Mouse (Mus musculus): ENCODE data around the gene Ddx41. TPM values are rescaled to one million over a fixed set of nuclear protein-coding genes. Genes with fewer than 3 reads are reported as not detected.

The Ddx41 gene
- total and polyA plus RNA-seq, 2 experiments from 2014 or later = 44.4 to 48.6 TPM

DNA sequence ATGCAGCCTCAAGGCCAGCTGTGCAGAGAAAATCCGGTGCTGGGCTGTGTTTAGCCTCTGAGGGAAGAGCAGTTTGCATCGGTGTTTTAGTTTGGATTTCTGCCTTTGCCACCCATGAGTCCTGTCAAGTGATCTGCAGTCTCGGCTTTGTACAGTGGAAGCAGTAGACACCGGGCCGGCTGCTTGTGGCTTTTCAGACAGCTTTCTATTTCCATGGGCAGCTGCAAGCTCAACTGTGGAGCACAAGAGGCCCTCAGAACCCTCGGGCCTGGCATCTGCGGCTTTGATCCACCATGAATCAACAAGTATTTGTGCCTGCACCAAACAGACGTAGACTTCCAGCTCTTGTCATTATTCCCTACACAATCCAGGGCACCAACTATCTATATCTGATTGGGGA, 34.1 kb downstream of the Ddx41 start:
- ATAC-seq (no peak), DNase-seq (ENCODE audit: low spot score) (no peak)
- Histone ChIP-seq H3K4me2 (ENCODE audit: low read depth, low read length) (no peak overlapping the region), H3K9me3 (ENCODE audit: low read length) (no peaks in the 10 kb centered on the region), H3K4me1 (ENCODE audit: insufficient read depth, low read length) (no peaks in the 10 kb centered on the region), H3K9ac (replicated peaks; ENCODE audit: low read length) (no peak overlapping the region), H3K36me3 (ENCODE audit: insufficient read depth, low read length) (peaks cover 20% of the 10 kb centered on the region; the same call in 1 of the 2 replicates), H3K4me3 (ENCODE audit: low read length) (no peak overlapping the region), H3K27me3 (ENCODE audit: insufficient read depth, low read length) (no peaks in the 10 kb centered on the region), H3K27ac (no peak overlapping the region)
- 79% methylated on average over 8 of the region's 8 CpGs for WGBS
- TF ChIP-seq CTCF (IDR thresholded peaks at IDR 0.05; ENCODE audit: low read depth) = no peak

DNA sequence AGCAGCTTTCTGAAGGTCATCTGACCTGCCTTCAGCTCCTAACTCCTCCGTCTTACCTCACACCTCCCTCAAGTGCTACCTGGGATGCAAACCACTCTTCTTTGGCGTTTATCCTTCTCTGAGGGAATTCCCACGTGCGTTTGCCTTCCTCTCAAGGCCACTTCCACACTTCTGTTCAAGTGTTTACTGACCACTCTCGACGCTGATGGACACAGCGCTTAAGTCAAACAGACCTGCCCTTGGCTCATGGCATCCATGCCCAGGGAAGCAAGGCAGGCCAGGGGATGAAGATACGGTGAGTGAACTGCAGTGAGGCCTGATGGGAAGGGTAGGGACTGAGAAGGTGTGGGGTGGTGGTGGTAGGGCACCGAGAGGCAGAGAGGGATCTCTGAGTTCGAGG, 35.9 kb downstream of the Ddx41 start:
- no peak for ATAC-seq
- H3K36me3 ChIP-seq (ENCODE audit: insufficient read depth, low read length) = peaks cover 10% of the 10 kb centered on the region; the same call in 1 of the 2 replicates

GRCm38 (mm10) chr13:55498906-55499305, 37.6 kb downstream of the Ddx41 start:
- Histone ChIP-seq H3K36me3 (ENCODE audit: insufficient read depth, low read length) (peaks cover 10% of the 10 kb centered on the region; the same call in 1 of the 2 replicates), H3K4me1 (ENCODE audit: insufficient read depth, low read length) (peaks cover 16% of the 10 kb centered on the region), H3K9ac (replicated peaks; ENCODE audit: low read length) (no peak overlapping the region), H3K4me3 (ENCODE audit: low read length) (no peak overlapping the region), H3K4me2 (ENCODE audit: low read depth, low read length) (no peak overlapping the region), H3K9me3 (ENCODE audit: low read length) (no peaks in the 10 kb centered on the region), H3K27me3 (ENCODE audit: insufficient read depth, low read length) (no peaks in the 10 kb centered on the region), H3K27ac (no peak overlapping the region)
- 60% methylated on average over 11 of the region's 11 CpGs for WGBS
- DNase-seq (ENCODE audit: low spot score) (no peak), ATAC-seq (no peak)
- no peak for TF ChIP-seq CTCF (IDR thresholded peaks at IDR 0.05; ENCODE audit: low read depth)

More for the DNA sequence above, 35.9 kb downstream of the Ddx41 start:
- TF ChIP-seq CTCF (IDR thresholded peaks at IDR 0.05; ENCODE audit: low read depth) = no peak
- Histone ChIP-seq H3K27me3 (ENCODE audit: insufficient read depth, low read length) (no peaks in the 10 kb centered on the region), H3K27ac (no peak overlapping the region), H3K4me2 (ENCODE audit: low read depth, low read length) (no peak overlapping the region), H3K9ac (replicated peaks; ENCODE audit: low read length) (no peak overlapping the region), H3K4me1 (ENCODE audit: insufficient read depth, low read length) (peaks cover 12% of the 10 kb centered on the region), H3K4me3 (ENCODE audit: low read length) (no peak overlapping the region), H3K9me3 (ENCODE audit: low read length) (no peaks in the 10 kb centered on the region)
- 83% methylated on average over 10 of the region's 10 CpGs for WGBS
- DNase-seq (ENCODE audit: low spot score) = no peak

GRCm38 (mm10) chr13:55496661-55497060, 39.8 kb downstream of the Ddx41 start:
- ATAC-seq (no peak), DNase-seq (ENCODE audit: low spot score) (no peak)
- Histone ChIP-seq H3K36me3 (ENCODE audit: insufficient read depth, low read length) (no peaks in the 10 kb centered on the region), H3K4me2 (ENCODE audit: low read depth, low read length) (no peak overlapping the region), H3K9ac (replicated peaks; ENCODE audit: low read length) (no peak overlapping the region; the same call in 1 of the 2 replicates), H3K4me1 (ENCODE audit: insufficient read depth, low read length) (peaks cover 16% of the 10 kb centered on the region), H3K27me3 (ENCODE audit: insufficient read depth, low read length) (no peaks in the 10 kb centered on the region), H3K9me3 (ENCODE audit: low read length) (no peaks in the 10 kb centered on the region), H3K4me3 (ENCODE audit: low read length) (no peak overlapping the region), H3K27ac (peak overlapping the region; percentile 48; the same call in 1 of the 2 replicates)
- 60% methylated on average over 6 of the region's 6 CpGs for WGBS
- TF ChIP-seq CTCF (IDR thresholded peaks at IDR 0.05; ENCODE audit: low read depth) = no peak

DNA sequence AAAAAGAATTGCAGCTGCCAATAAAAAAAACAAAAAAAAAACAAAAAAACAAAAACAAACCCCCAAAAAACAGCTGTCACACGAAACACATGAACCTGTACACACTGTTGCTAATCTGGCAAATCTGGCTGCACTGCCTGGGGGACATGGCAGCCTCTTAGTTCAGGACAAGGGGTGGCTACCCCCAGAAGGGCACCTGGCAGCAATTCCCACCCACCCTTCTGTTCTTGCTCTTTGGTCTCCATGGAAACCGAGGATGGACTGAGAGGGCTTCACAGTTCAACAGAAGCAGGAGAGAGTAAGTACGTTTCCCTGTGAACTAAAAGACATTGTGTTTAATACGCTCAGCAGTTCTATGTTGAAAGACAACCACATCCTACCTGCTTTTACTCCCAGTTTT, 40.8 kb downstream of the Ddx41 start:
- DNase-seq (ENCODE audit: low spot score) (peak; percentile 45), ATAC-seq (no peak)
- 16% methylated on average over 4 of the region's 4 CpGs for WGBS
- no peak for TF ChIP-seq CTCF (IDR thresholded peaks at IDR 0.05; ENCODE audit: low read depth)
- no peaks in the 10 kb centered on the region for H3K27me3 ChIP-seq (ENCODE audit: insufficient read depth, low read length)
- peaks cover 16% of the 10 kb centered on the region for H3K4me1 ChIP-seq (ENCODE audit: insufficient read depth, low read length)
- H3K4me2 ChIP-seq (ENCODE audit: low read depth, low read length) = peak overlapping the region; percentile 10; the same call in 1 of the 2 replicates
- no peaks in the 10 kb centered on the region for H3K9me3 ChIP-seq (ENCODE audit: low read length)
- no peak overlapping the region for H3K4me3 ChIP-seq (ENCODE audit: low read length)
- peak overlapping the region; percentile 48; the same call in 1 of the 2 replicates for H3K27ac ChIP-seq
- no peaks in the 10 kb centered on the region for H3K36me3 ChIP-seq (ENCODE audit: insufficient read depth, low read length)
- no peak overlapping the region; the same call in 1 of the 2 replicates for H3K9ac ChIP-seq (replicated peaks; ENCODE audit: low read length)

DNA sequence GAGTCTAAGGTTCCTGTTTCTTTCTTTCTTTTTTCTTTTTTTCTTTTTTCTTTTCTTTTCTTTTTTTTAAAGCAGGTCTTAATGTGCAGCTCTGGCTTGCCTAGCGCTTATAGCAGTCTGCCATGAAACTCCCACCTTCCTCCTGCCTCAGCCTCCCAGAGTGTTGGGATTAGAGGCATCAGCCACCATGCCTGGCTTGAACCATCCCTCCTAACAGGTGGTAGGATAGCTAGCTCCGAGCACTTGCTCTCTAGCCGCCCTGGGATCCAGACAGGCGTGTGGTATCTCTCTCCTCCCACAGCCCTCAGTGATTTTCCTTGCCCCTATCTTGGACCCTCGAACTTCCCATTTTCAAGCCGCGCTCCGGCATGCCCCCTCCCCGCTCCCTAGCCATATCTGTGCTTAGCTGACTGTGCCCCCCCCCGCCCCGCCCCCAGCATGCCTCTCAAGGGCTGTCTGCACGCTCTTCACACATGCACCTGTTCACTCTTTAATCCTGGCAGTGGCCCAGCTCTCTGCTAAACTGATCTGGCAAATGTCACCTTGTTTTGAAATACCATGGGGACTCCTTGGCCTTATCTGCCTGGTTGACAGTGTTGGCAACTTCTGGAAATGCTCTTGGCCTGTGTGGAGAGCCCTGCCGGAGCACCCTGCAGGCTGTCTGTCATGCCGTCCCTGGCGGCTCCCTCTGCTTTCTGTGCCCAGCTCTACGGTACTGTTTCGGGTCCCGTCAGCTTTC, 41.4 kb downstream of the Ddx41 start:
- H3K4me3 ChIP-seq (ENCODE audit: low read length) = no peak overlapping the region
- no peaks in the 10 kb centered on the region for H3K9me3 ChIP-seq (ENCODE audit: low read length)
- H3K4me2 ChIP-seq (ENCODE audit: low read depth, low read length) = no peak overlapping the region; the same call in 1 of the 2 replicates
- no peaks in the 10 kb centered on the region for H3K27me3 ChIP-seq (ENCODE audit: insufficient read depth, low read length)
- WGBS = 14% methylated on average over 18 of the region's 18 CpGs
- H3K36me3 ChIP-seq (ENCODE audit: insufficient read depth, low read length) = no peaks in the 10 kb centered on the region
- peak; percentile 70 for DNase-seq (ENCODE audit: low spot score)
- H3K9ac ChIP-seq (replicated peaks; ENCODE audit: low read length) = no peak overlapping the region; the same call in 1 of the 2 replicates
- peak overlapping the region; percentile 45 for H3K27ac ChIP-seq
- peak; percentile 59; the same call in 1 of the 2 replicates for ATAC-seq
- H3K4me1 ChIP-seq (ENCODE audit: insufficient read depth, low read length) = peaks cover 16% of the 10 kb centered on the region
- TF ChIP-seq CTCF (IDR thresholded peaks at IDR 0.05; ENCODE audit: low read depth) = no peak

DNA sequence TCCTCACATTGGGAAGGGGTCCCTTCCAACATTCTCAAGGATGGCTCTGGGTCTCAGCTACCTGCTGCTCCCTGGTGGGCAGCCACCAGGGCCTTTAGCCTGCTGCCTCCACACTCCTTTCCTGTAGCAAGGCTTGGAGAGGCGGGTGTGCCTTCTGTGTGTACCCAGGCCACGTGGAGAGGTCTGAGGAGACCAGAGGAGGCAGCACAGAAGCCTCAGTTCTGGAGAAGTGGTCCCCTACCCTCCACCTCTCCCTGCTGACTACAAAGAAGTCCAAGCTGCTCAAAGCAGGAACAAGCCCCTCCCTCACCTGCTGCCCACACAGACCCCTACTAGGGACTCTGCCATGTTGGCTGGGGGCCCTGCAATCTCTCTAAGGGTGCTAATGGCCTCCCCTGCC, 42.2 kb downstream of the Ddx41 start:
- no peak for ATAC-seq
- Histone ChIP-seq H3K27ac (no peak overlapping the region; the same call in 1 of the 2 replicates), H3K4me3 (ENCODE audit: low read length) (no peak overlapping the region), H3K9ac (replicated peaks; ENCODE audit: low read length) (no peak overlapping the region), H3K4me1 (ENCODE audit: insufficient read depth, low read length) (peaks cover 16% of the 10 kb centered on the region), H3K4me2 (ENCODE audit: low read depth, low read length) (no peak overlapping the region), H3K27me3 (ENCODE audit: insufficient read depth, low read length) (no peaks in the 10 kb centered on the region), H3K36me3 (ENCODE audit: insufficient read depth, low read length) (no peaks in the 10 kb centered on the region), H3K9me3 (ENCODE audit: low read length) (no peaks in the 10 kb centered on the region)
- WGBS = 31% methylated on average over 2 of the region's 2 CpGs
- no peak for TF ChIP-seq CTCF (IDR thresholded peaks at IDR 0.05; ENCODE audit: low read depth)
- no peak for DNase-seq (ENCODE audit: low spot score)

Data from hindbrain, postnatal 0 days (tissue).